Mouse (Mus musculus) common myeloid progenitor, adult 5-6 weeks (primary cell): ENCODE results near the gene Nubpl. TPM values are rescaled to one million over a fixed set of nuclear protein-coding genes. Genes with fewer than 3 reads are reported as not detected.

Experiments
- ATAC-seq: replicated peaks from 2 replicates; pipeline ENCODE4 v1.8.0; 2016; ENCODE audit warnings: low read depth, mild to moderate bottlenecking, moderate TSS enrichment, inconsistent platforms; ENCODE audit not compliant: poor library complexity, severe bottlenecking
- total RNA-seq: library from RNA; stranded (forward); fragments of 200-1000, 187-1606 nt; gene quantifications from 2 replicates; pipeline ENCODE4 v1.2.3, GENCODE M21; 2017

The Nubpl gene
- total RNA-seq: 4.4 and 4.5 TPM in 2 replicates

DNA sequence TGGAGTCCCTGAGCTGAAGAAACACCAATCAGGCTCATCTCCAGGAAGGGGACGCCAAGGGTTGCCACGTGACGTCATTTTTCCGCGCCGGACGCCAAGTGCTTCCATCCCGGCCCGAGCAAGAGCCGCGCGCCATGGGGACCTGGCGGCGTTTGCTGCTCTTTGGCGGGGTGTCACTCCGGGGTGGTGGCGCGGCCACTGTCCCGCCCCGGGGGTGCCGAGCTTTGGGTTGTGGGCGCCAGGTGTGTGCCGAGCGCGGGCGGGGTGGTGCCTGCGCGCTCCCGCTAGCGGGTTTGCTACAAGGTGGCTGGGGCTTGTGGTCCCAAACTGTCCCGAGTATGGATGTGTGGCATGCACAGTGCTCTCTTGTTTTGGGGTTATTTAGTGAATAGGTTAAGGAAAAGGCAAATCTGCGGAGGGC lies at the start of gene Nubpl:
Gene Nubpl (plus strand): TSS at position 88 of the 421 bp plus-strand sequence.
- peak; percentile 99 for ATAC-seq

DNA sequence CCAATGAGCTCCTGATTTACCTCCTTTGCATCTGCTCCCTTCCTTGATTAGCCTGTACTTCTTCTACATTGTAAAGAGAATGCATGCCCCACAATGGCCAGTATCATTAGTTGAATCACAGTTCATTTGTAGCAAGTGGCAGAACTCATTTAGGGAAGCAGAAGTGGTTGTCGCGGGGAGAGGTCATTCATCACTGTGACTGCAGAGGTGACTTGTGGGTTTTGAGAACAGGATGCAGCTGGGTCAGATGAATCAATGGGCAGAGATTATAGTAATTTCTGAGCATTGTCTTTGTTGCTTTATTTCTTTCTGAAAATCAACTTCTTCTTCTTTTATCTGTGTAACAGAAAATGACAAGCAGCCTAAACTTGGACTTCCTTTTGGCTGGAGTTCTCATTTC lies 48.2 kb upstream of the Nubpl start:
- peak; percentile 98 for ATAC-seq

DNA sequence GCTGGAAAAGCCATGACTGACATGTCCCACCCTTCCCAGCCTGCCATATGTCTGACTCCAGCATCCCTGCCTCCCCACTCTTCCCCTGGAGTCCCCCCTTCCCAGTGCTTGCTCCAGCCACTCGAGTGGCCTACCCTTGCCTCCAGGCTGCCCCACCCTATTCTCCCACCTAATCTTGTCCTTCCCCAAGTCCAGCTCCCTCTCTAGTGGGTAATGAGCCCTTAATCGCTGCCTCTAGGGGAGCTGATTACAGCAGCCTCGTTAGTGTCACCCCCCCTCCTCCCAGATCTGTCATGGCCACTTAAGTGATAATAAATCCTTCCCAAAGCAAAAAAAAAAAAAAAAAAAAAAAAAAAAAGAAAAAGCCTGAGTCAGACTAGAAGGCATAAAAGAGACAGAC lies 18.2 kb upstream of the Nubpl start:
- peak; percentile 47 for ATAC-seq

- ATAC-seq: 0 out of 2 replicates have a peak, but pooled peaks have one; percentile 16
Measured at GRCm38 (mm10) chr12:52097049-52097649, 388 bp upstream of the Nubpl start.

GRCm38 (mm10) chr12:52120276-52120675 lies 22.7 kb downstream of the Nubpl start:
- peak; percentile 89 for ATAC-seq

- ATAC-seq: 0 out of 2 replicates have a peak, but pooled peaks have one; percentile 29
Measured at GRCm38 (mm10) chr12:52126407-52126806, 28.9 kb downstream of the Nubpl start.

GRCm38 (mm10) chr12:52129072-52129471 lies 31.5 kb downstream of the Nubpl start:
- ATAC-seq: no peak

GRCm38 (mm10) chr12:52132256-52132655 lies 34.7 kb downstream of the Nubpl start:
- no peak for ATAC-seq

DNA sequence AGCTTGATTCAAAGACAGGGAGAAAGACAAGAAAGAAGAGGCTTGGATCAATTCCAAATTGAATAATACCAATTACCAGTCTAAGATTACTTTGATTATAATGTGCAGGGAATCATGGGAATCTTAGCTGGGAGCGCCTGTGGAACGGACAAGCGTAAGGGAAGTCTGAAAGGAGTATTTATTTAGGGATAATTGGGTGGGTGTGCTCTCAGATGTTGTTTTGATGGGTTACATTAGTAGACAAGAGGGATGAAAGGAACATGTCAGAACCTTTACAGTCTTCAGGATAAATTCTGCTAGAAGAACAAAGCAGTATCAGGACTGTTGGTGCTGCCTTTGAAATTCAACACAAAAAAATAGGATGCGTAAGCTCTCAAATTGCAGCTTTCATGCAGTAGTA lies 40.8 kb downstream of the Nubpl start:
- no peak for ATAC-seq

DNA sequence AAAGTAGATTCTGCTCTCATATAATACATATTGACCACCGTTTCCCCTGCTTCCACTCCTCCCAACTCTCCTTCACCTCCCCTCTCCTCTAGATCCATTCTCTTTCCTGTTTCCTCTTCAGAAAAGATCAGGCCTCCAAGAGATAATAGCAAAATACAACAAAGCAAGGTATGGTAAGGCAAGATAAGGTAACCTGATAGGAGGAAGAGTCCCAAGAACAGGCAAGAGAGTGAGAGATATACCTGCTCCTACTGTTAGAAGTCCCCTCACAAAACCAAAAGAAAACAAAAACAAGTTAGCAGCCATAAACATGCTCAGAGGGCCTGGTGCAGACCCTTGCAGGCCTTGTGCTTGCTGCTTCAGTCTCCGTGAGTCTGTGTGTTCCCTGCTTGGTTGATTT lies 49.1 kb downstream of the Nubpl start:
- ATAC-seq: no peak

GRCm38 (mm10) chr12:52149448-52149847 lies 51.9 kb downstream of the Nubpl start:
- ATAC-seq: no peak

- no peak for ATAC-seq
Measured at GRCm38 (mm10) chr12:52152071-52152470, 54.5 kb downstream of the Nubpl start.

GRCm38 (mm10) chr12:52154906-52155305 lies 57.4 kb downstream of the Nubpl start:
- no peak for ATAC-seq

DNA sequence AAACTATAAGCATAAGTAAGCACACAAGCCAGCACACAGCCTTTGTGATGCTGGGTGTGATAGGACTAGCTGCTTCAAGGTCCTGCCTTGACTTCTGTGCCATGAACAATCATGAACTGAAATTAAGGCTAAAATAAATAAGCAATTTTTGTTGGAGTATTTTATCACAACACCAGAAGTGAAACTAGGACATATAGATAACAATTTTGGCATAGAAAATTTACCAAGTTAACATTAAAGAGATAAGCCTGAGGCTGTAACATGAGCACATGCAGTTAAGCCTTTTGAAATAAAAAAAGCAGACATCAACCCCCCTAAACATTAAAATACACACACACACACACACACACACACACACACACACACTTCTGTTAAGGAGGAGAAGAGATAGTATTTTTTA lies 66.9 kb downstream of the Nubpl start:
- no peak for ATAC-seq

- no peak for ATAC-seq
Measured at GRCm38 (mm10) chr12:52186205-52186793, 88.8 kb downstream of the Nubpl start.

DNA sequence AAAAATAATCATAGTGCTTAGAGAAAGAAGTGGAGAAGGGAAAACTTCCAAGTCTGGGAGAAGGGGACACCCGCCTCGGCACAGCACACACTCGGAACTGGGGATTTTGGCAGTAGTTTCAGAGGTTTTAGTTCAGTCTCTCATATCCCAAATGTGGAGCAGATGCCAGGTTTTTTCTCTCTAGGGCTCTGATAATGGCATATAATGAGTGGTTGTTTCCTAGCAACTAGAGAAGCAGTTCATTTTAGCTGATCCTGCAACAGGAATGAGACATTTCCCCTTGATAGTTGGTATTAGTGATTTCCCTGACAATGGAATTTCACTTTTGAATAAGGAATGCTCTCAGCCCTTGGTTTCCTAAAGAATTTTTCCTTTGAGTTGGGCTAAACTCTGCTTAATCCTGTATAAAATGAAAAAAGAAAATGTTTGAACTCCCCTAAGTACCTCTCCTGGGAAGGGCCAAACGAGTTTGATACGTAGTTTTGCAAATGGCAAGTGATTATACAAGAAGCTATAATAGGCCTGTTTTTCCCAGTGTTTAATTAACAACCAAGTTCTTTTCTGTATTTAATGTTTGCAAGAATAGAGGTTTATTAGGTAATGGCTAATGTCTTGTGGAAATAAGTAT lies 89.5 kb downstream of the Nubpl start:
- no peak for ATAC-seq

DNA sequence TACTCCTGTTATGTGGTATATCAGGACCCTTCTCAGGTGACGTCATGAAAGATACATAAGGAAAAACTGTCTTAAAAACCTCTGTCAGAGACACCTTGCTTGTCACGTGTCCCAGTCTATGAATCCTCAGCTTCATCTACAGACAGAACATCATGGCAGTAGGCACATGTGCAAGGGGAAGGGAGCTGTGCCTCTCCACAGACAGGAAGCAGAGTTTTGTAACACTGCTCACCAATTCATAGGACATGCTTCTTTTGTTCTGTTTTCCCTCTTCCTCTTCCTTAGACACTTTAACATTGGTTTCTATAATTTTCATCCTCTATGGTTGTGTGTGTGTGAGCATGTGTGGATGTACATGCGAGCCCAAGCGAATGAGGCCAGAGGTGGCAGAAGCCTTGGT lies 100.9 kb downstream of the Nubpl start:
- 0 out of 2 replicates have a peak, but pooled peaks have one; percentile 45 for ATAC-seq

- no peak for ATAC-seq
Measured at GRCm38 (mm10) chr12:52209121-52209610, 111.6 kb downstream of the Nubpl start.

- no peak for ATAC-seq
Measured at GRCm38 (mm10) chr12:52211144-52211543, 113.6 kb downstream of the Nubpl start.

GRCm38 (mm10) chr12:52214837-52215236 lies 117.3 kb downstream of the Nubpl start:
- ATAC-seq: no peak

GRCm38 (mm10) chr12:52224954-52225353 lies 127.4 kb downstream of the Nubpl start:
- no peak for ATAC-seq
